Mouse (Mus musculus) urinary bladder, postnatal 4 days (tissue): ENCODE measurements around the gene Kmt2b.

Experiments
- DNase-seq, 2 experiments: peaks; one replicate each; pipeline ENCODE4 v3.0.0; 2021 to 2022; ENCODE audit warnings: low spot score in 2 of 2

The Kmt2b gene

GRCm38 (mm10) chr7:30600651-30601050 lies 12.1 kb upstream of the Kmt2b start:
- DNase-seq = peak; percentile 64 to 70

GRCm38 (mm10) chr7:30599933-30600353 lies 11.4 kb upstream of the Kmt2b start:
- DNase-seq = peak; percentile 83 to 89

GRCm38 (mm10) chr7:30598786-30599185 lies 10.3 kb upstream of the Kmt2b start, which contains the start of gene Zbtb32:
Gene Zbtb32 (minus strand): TSS chr7:30598909.
- no peak for DNase-seq

GRCm38 (mm10) chr7:30596811-30597210 lies 8.3 kb upstream of the Kmt2b start:
- no peak for DNase-seq

- no peak for DNase-seq
These were observed 7.6 kb upstream of the Kmt2b start for GRCm38 (mm10) chr7:30596093-30596492.

- DNase-seq = no peak
These were observed 6.0 kb upstream of the Kmt2b start for GRCm38 (mm10) chr7:30594510-30595024.

- DNase-seq = no peak
These were observed 5.3 kb upstream of the Kmt2b start for GRCm38 (mm10) chr7:30593579-30594509.

- no peak for DNase-seq
These were observed 4.4 kb upstream of the Kmt2b start for GRCm38 (mm10) chr7:30592772-30593423.

- DNase-seq = no peak
These were observed 3.1 kb upstream of the Kmt2b start for GRCm38 (mm10) chr7:30591605-30591951.

GRCm38 (mm10) chr7:30590927-30591604 lies 2.5 kb upstream of the Kmt2b start:
- DNase-seq = no peak

GRCm38 (mm10) chr7:30589435-30590301 lies 1.1 kb upstream of the Kmt2b start:
- peak; percentile 76 to 88 for DNase-seq

GRCm38 (mm10) chr7:30587842-30588667 lies 471 bp downstream of the Kmt2b start:
- DNase-seq = no peak

- DNase-seq = no peak
These were observed 2.0 kb downstream of the Kmt2b start for GRCm38 (mm10) chr7:30586455-30587020.

GRCm38 (mm10) chr7:30585170-30585569 lies 3.4 kb downstream of the Kmt2b start:
- DNase-seq = no peak

- no peak for DNase-seq
These were observed 4.2 kb downstream of the Kmt2b start for GRCm38 (mm10) chr7:30584339-30584738.

GRCm38 (mm10) chr7:30581547-30581946 lies 7.0 kb downstream of the Kmt2b start:
- DNase-seq = no peak

GRCm38 (mm10) chr7:30579950-30580349 lies 8.6 kb downstream of the Kmt2b start:
- no peak for DNase-seq

- DNase-seq = no peak
These were observed 15.6 kb downstream of the Kmt2b start for GRCm38 (mm10) chr7:30572969-30573368.

- DNase-seq = no peak
These were observed 16.1 kb downstream of the Kmt2b start for GRCm38 (mm10) chr7:30572389-30572788.

- DNase-seq = no peak
These were observed 21.0 kb downstream of the Kmt2b start for GRCm38 (mm10) chr7:30567555-30567954.
